Mouse (Mus musculus) gastrocnemius, adult 2 months (tissue): ENCODE data around the gene Mrpl47. TPM values are rescaled to one million over a fixed set of nuclear protein-coding genes. Genes with fewer than 3 reads are reported as not detected.
A peak's percentile ranks its signal among the peaks of the same experiment; 100 is the strongest.
"Not testable (repeated sequence)": the region's sequence is repeated elsewhere in the genome, so short reads cannot be mapped to it uniquely, and the experiment has no call there.

ENCODE experiments used
- DNase-seq: peaks from one replicate; pipeline ENCODE4 v3.0.0; 2022
- H3K27ac ChIP-seq: fragments of 200-600 bp; 2 replicates; pipeline ENCODE4 v1.8.1; 2022; ENCODE audit warnings: mild to moderate bottlenecking
- H3K4me3 ChIP-seq: fragments of 200-600 bp; 2 replicates; pipeline ENCODE4 v1.8.1; 2022; ENCODE audit warnings: mild to moderate bottlenecking, moderate library complexity
- CTCF ChIP-seq: fragments of 200-600 bp; IDR thresholded peaks from 2 replicates; pipeline ENCODE4 v1.8.1; 2022; ENCODE audit warnings: antibody characterized with exemption, mild to moderate bottlenecking, moderate library complexity
- intact Hi-C: fragments of 180-260 bp; cut with DNase I; formaldehyde crosslinking; loops from one replicate; pipeline ENCODE4 v1.15.1; 2025
- total RNA-seq, 2 experiments: library from RNA; stranded (reverse); gene quantifications; 2 replicates each; pipeline ENCODE4 v1.2.3; 2021

Gene Mrpl47
- total RNA-seq, 2 experiments from 2014 or later = 24.5 to 36.0 TPM

- TF ChIP-seq CTCF = 0 out of 2 replicates have a peak, but pooled peaks have one; percentile 25
- H3K27ac ChIP-seq, H3K4me3 ChIP-seq, intact Hi-C loops, DNase-seq: not testable (repeated sequence)
These were observed 33.4 kb downstream of the Mrpl47 start for GRCm38 (mm10) chr3:32704021-32704420.

GRCm38 (mm10) chr3:32698228-32698863, 39.1 kb downstream of the Mrpl47 start:
- DNase-seq = peak; percentile 88
- peak; percentile 97 for TF ChIP-seq CTCF
- Histone ChIP-seq H3K4me3 (no peak overlapping the region), H3K27ac (no peak overlapping the region)
- intact Hi-C loops = loop anchor here (2.0 to 5.0 kb wide), 2 partner anchors 88 to 366 kb away; no protein-coding TSS in a partner anchor

DNA sequence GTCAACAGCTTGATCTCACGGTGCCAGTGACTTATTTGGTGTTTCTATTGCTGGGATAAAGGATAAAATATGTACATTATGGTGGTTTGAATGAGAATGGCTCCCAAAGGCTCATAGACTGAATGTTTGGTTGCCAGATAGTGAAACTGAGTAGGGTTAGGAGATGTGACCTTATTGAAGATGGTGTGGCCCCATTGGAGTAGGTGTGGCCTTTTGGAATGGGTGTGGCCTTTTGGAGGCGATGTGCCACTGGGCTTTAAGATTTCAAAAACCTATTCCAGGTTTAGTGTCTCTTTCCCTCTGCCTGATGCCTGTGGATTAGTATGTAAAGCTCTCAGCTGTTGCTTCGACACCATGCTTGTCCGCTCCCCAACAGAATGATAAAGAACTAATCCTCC, 41.8 kb downstream of the Mrpl47 start:
- intact Hi-C loops = loop anchor here (5.0 kb wide), 1 partner anchor 363 kb away; no protein-coding TSS in a partner anchor
- H3K4me3 ChIP-seq = no peak overlapping the region
- H3K27ac ChIP-seq = no peak overlapping the region
- no peak for TF ChIP-seq CTCF
- no peak for DNase-seq

DNA sequence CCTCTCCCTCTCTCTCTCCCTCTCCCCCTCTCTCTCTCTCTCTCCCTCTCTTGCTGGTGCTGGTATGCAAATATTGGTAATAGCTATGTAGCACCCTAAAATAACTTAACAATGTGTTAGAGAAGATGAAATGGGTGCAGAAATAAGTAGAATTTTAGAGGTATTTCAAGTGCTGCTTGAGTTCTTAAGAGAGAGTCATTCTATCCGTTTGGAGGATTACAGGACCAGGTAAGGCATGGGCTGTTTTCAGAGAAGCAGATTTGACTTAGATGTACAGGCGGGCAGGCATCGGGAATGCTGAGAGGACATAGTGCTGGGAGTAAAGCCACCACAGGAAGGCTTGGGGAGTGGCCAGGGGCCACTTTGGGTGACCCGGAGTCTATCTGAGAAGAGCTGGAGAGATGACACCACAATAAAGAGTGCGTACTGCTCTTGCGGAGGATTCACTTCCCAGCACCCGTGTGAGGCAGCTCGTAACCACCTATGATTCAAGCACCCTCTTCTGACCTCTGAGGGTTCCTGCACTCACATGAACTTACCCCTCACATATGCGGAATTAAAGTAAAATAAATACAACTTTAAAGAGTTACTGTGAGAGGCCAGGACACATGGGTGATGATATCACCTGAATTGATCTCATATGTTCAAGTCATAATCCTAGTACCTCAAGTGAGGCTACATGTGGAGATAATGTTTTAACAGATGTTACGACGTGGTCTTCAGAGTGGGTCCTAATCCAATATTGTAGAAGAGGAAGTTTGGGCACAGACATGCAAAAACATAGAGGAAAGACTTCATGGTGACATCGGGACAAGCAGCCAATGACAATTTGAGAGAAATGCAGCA, 42.4 kb downstream of the Mrpl47 start:
- Histone ChIP-seq H3K27ac (no peak overlapping the region), H3K4me3 (no peak overlapping the region)
- no peak for TF ChIP-seq CTCF
- intact Hi-C loops = loop anchor here (5.0 kb wide), 1 partner anchor 363 kb away; no protein-coding TSS in a partner anchor
- DNase-seq = no peak

GRCm38 (mm10) chr3:32694211-32694610, 43.2 kb downstream of the Mrpl47 start:
- no peak for DNase-seq
- Histone ChIP-seq H3K27ac (no peak overlapping the region), H3K4me3 (no peak overlapping the region)
- intact Hi-C loops = no loop called here
- TF ChIP-seq CTCF = no peak

- no peak overlapping the region for H3K27ac ChIP-seq
- H3K4me3 ChIP-seq = no peak overlapping the region
- DNase-seq = no peak
- TF ChIP-seq CTCF = no peak
- intact Hi-C loops = no loop called here
These were observed 45.6 kb downstream of the Mrpl47 start for GRCm38 (mm10) chr3:32691841-32692240.

DNA sequence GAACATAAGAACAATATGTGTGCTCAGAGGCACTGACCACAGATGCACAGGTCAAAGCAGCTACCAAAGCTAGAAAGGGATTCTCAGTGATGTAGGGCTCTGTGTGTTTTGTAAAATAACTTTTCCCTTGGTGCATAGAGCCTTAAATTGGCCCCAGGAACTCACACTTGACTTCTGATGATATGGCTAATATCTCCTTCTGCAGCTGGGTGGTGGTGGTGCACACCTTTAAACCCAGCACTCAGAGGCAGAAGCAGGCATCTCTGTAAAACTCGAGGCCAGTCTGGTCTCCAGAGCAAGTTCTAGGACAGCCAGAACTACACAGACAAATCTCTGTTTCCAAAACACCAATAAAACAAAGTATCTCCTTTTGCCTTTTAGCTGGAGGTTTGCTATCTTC, 46.5 kb downstream of the Mrpl47 start:
- DNase-seq = no peak
- intact Hi-C loops = no loop called here
- Histone ChIP-seq H3K27ac (no peak overlapping the region), H3K4me3 (no peak overlapping the region)
- TF ChIP-seq CTCF = no peak

DNA sequence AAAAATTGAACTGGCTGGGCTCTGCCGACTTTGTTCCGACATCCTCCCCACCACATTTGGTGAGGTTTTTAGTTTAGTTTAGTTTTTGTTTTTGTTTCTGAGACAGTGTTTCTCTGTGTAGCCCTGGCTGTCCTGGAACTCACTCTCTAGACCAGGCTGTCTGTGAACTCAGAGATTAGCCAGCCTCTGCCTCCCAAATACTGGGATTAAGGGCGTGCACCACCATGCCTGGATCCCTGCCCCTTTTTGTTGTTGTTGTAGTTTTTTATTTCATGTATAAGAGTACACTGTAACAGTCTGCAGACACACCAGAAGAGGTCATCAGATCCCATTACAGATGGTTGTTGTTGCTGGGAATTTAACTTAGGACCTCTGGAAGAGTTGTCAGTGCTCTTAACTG, 47.4 kb downstream of the Mrpl47 start:
- DNase-seq = no peak
- Histone ChIP-seq H3K4me3 (no peak overlapping the region), H3K27ac (no peak overlapping the region)
- TF ChIP-seq CTCF = no peak
- intact Hi-C loops = no loop called here

GRCm38 (mm10) chr3:32689567-32689999, 47.8 kb downstream of the Mrpl47 start:
- no peak for DNase-seq
- intact Hi-C loops = no loop called here
- no peak overlapping the region for H3K27ac ChIP-seq
- no peak overlapping the region for H3K4me3 ChIP-seq
- no peak for TF ChIP-seq CTCF

GRCm38 (mm10) chr3:32687156-32687555, 50.2 kb downstream of the Mrpl47 start:
- DNase-seq = no peak

DNA sequence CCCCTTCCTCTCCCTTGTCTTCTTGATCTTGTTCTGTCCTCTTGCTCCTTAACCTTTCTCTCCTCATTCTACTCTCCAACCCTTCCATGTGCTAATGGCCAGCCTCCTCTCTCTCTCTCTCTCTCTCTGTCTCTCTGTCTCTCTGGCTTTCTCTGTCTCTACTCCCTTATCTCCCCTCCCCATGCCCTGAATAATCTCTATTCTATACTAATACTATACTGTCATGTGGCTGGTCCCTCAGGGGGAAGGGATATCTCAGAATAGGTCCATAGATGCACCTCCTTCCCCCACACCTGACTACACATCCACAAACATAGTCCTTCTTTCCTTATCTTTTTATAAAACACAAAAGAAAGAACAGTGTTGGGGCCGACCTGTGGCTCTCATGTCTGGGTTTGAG, 50.9 kb downstream of the Mrpl47 start:
- intact Hi-C loops = no loop called here

More at GRCm38 (mm10) chr3:32687156-32687555, 50.2 kb downstream of the Mrpl47 start:
- intact Hi-C loops = no loop called here
- Histone ChIP-seq H3K4me3 (no peak overlapping the region), H3K27ac (no peak overlapping the region)
- TF ChIP-seq CTCF = peak; percentile 18; the same call in 1 of the 2 replicates

GRCm38 (mm10) chr3:32684631-32685030, 52.8 kb downstream of the Mrpl47 start:
- H3K27ac ChIP-seq = peak overlapping the region; percentile 59
- H3K4me3 ChIP-seq = no peak overlapping the region
- intact Hi-C loops = no loop called here

More for the DNA sequence above, 50.9 kb downstream of the Mrpl47 start:
- no peak for DNase-seq
- Histone ChIP-seq H3K4me3 (no peak overlapping the region), H3K27ac (no peak overlapping the region)
- TF ChIP-seq CTCF = no peak

DNA sequence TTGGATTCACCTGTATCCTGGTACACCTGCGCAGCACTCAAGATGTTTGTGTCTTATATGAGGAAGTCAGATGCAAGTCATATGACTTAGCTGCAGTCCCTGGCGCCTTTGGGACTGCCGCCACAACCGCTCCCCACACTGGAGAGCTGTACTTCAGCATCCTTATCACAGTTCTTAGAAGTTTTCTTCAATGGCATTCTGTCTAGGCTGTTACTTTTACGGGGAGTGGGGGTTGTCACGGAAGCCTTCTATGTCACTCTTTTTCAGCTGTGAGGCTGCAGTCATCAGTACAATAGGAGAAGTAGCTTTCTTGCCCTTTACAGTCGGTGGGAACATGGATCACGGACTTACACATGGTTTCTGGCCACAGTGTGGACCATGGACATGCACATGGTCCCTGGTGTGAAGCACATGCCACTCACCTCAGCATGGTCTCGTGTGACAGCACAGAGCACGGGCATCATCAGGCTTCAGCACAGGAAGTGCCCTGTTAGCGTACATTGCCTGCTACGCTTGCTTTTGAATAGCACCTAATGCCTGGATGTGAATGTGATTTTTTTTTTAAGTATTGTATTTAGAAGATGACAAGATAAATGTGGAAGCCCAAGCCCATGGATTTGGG, 54.4 kb downstream of the Mrpl47 start:
- Histone ChIP-seq H3K27ac (no peak overlapping the region), H3K4me3 (no peak overlapping the region)
- DNase-seq = no peak
- no peak for TF ChIP-seq CTCF
- intact Hi-C loops = no loop called here

More at GRCm38 (mm10) chr3:32684631-32685030, 52.8 kb downstream of the Mrpl47 start:
- DNase-seq = no peak
- no peak for TF ChIP-seq CTCF
